In the genomic region with DNA sequence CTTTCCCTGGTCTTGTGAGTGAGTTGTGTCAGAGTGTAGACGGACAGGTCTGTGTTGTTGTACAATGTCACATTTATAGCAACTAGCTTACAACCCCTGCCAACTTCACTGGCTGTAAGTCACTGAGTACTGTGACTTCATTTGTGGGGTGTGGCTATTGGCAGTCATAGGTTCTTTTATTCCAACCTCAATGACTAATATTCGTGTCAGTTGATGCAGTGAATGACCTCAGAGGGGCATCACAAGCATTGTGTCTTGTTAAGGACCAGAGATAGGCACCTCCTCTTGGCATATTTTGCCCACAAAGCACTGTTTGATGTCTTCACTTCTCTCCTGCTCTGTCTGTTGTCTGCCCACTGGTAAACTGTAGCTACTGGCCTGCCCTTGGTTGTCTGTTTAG, we compare ENCODE assay signal across 31 mouse cellular contexts. TPM values are rescaled to one million over a fixed set of nuclear protein-coding genes. Genes with fewer than 3 reads are reported as not detected.
"Had no signal": no experiment of that assay in that cellular context is flagged by ENCODE, and none has a peak within 500 bp of the region (broad histone marks: within the 10 kb centered on the region; RNA-seq: fewer than 3 reads in every experiment).

No protein-coding gene starts in this region.

- H3K4me3 ChIP-seq: gastrocnemius, adult 2 months; heart, embryonic 10.5 days; heart, embryonic 12.5 days; hindbrain, embryonic 10.5 days; hindbrain, embryonic 12.5 days; intestine, embryonic 15.5 days; layer of hippocampus, adult 2 months; limb, embryonic 13.5 days; limb, embryonic 15.5 days; liver, embryonic 12.5 days had no signal

- H3K36me3 ChIP-seq: heart, embryonic 10.5 days; heart, embryonic 12.5 days; hindbrain, embryonic 10.5 days; hindbrain, embryonic 12.5 days; intestine, embryonic 15.5 days; limb, embryonic 13.5 days; limb, embryonic 15.5 days; liver, embryonic 12.5 days had no signal

- ATAC-seq: hindbrain, embryonic 16.5 days; inflammation-experienced regulatory T-cells, adult 6 months; intestine, embryonic 15.5 days; intestine, postnatal 0 days; liver, embryonic 12.5 days had no signal

- H3K27ac ChIP-seq: gastrocnemius, adult 2 months; heart, embryonic 10.5 days; hindbrain, embryonic 10.5 days; hindbrain, embryonic 12.5 days; hindbrain, embryonic 14.5 days; intestine, embryonic 15.5 days; layer of hippocampus, adult 2 months; limb, embryonic 13.5 days; limb, embryonic 15.5 days; liver, embryonic 12.5 days; liver, embryonic 14.5 days had no signal

- H3K27me3 ChIP-seq: heart, embryonic 12.5 days; hindbrain, embryonic 12.5 days; intestine, embryonic 15.5 days; limb, embryonic 13.5 days; limb, embryonic 15.5 days; liver, embryonic 12.5 days had no signal

- H3K9me3 ChIP-seq: heart, embryonic 10.5 days; heart, embryonic 12.5 days; hindbrain, embryonic 10.5 days; hindbrain, embryonic 12.5 days; intestine, embryonic 15.5 days; limb, embryonic 13.5 days; limb, embryonic 15.5 days; liver, embryonic 12.5 days had no signal

- H3K4me1 ChIP-seq: heart, embryonic 10.5 days; heart, embryonic 12.5 days; hindbrain, embryonic 10.5 days; hindbrain, embryonic 12.5 days; intestine, embryonic 15.5 days; limb, embryonic 13.5 days; limb, embryonic 15.5 days; liver, embryonic 12.5 days had no signal

- DNase-seq: gastrocnemius, adult 2 months; gastrocnemius, postnatal 10 days; gastrocnemius, postnatal 25 days; heart, adult 18-20 months; heart, postnatal 10 days; heart, postnatal 4 days; kidney, adult 18-20 months; kidney, adult 8-10 months; kidney, postnatal 10 days; kidney, postnatal 25 days; kidney, postnatal 4 days; layer of hippocampus, postnatal 36 days had no signal

RNA-seq across cellular contexts. Expression of a gene that starts 34.6 kb away (rescaled TPM):
- polyA plus RNA-seq: heart, embryonic 10.5 days; heart, embryonic 12.5 days; heart, embryonic 14.5 days; heart, embryonic 16.5 days; inflammation-experienced regulatory T-cells, adult 6 months; intestine, embryonic 15.5 days; intestine, postnatal 0 days; kidney, embryonic 14.5 days; limb, embryonic 11.5 days; limb, embryonic 15.5 days; liver, adult 2 months; liver, embryonic 12.5 days; liver, embryonic 14.5 days had no signal
